In the genomic region with DNA sequence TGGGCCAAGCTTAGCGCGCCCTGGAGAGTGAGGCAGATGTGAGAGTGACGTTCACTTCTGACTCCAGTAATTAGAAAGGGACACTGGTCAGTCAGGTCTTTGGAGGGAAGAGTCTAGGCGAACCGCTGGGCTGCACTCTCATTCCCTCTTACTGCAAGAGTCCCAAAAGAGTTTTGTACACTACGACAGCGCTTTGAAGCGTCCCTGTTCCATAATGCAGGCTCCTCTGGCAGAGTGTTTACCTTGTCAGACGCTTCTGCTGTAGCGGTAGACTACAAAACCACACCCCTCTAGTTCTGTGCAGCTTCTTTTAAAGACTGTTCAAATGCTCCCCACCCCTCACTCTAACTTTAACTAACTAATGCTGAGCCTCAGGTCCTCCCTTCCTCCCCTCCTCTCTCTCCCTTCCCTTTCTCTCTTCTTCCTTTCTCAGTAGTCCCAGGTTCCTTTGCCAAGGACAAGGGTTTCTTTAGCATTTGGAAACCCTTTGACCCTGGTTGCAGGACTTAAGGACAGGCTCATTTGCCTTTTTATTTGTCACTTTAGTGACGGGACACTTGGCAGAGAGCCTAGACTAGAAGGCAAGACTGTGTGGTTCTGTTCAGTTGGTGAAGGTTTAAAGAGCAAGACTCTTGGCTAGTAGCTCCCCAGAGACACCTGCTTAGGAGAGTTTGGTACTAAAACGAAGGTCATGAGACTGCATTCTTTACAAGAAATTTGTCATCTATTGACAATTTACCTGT, we compare ENCODE assay signal across 9 mouse cellular contexts. TPM values are rescaled to one million over a fixed set of nuclear protein-coding genes. Genes with fewer than 3 reads are reported as not detected.
DNase-seq lines count a peak whose midpoint lies in the region; ATAC-seq and TF ChIP-seq lines count a peak whose summit lies in the region.
"Had no signal": no experiment of that assay in that cellular context is flagged by ENCODE, and none has a peak within 500 bp of the region (broad histone marks: within the 10 kb centered on the region; RNA-seq: fewer than 3 reads in every experiment).

No protein-coding gene starts in this region.

- WGBS in forebrain, postnatal 0 days = 3% methylated on average over 12 of the region's 12 CpGs
- 3% methylated on average over 12 of the region's 12 CpGs for WGBS in liver, embryonic 12.5 days (ENCODE audit: insufficient replicate concordance)

- TF ChIP-seq CTCF in gastrocnemius, adult 2 months (IDR thresholded peaks at IDR 0.05) = no peak
- no peak for TF ChIP-seq CTCF in G1E (IDR thresholded peaks at IDR 0.05; ENCODE audit: low read depth, low read length)
- no peak for TF ChIP-seq CTCF in forebrain, postnatal 0 days (IDR thresholded peaks at IDR 0.05; ENCODE audit: low read depth)

- no peaks in the 10 kb centered on the region; the same call in 1 of the 2 replicates for H3K4me1 ChIP-seq in G1E (ENCODE audit: insufficient read depth, low read depth, low read length)
- H3K4me1 ChIP-seq in forebrain, postnatal 0 days (ENCODE audit: insufficient read depth) = peaks cover 9% of the 10 kb centered on the region
- peaks cover 10% of the 10 kb centered on the region; the same call in 1 of the 2 replicates for H3K4me1 ChIP-seq in liver, embryonic 12.5 days

- no peaks in the 10 kb centered on the region for H3K36me3 ChIP-seq in G1E (replicated peaks)
- H3K36me3 ChIP-seq in forebrain, postnatal 0 days (ENCODE audit: insufficient read depth) = no peaks in the 10 kb centered on the region
- H3K36me3 ChIP-seq in liver, embryonic 12.5 days = no peaks in the 10 kb centered on the region

- intact Hi-C loops in gastrocnemius, adult 2 months (cut with DNase I) = no loop called here

- no peaks in the 10 kb centered on the region for H3K9me3 ChIP-seq in G1E (replicated peaks)
- H3K9me3 ChIP-seq in forebrain, postnatal 0 days (ENCODE audit: low read length) = no peaks in the 10 kb centered on the region
- no peaks in the 10 kb centered on the region for H3K9me3 ChIP-seq in liver, embryonic 12.5 days (replicated peaks)

- H3K27me3 ChIP-seq in G1E (ENCODE audit: insufficient read depth, low read length) = peaks cover 5% of the 10 kb centered on the region; the same call in 1 of the 2 replicates
- H3K27me3 ChIP-seq in forebrain, postnatal 0 days (ENCODE audit: insufficient read depth, low read length) = no peaks in the 10 kb centered on the region
- peaks cover 48% of the 10 kb centered on the region for H3K27me3 ChIP-seq in liver, embryonic 12.5 days (replicated peaks)
- H3K27me3 ChIP-seq: CH12.LX had no signal

- DNase-seq in gastrocnemius, adult 2 months = no peak
- DNase-seq in gastrocnemius, postnatal 25 days = no peak
- no peak for DNase-seq in G1E (ENCODE audit: low spot score)
- no peak for DNase-seq in forebrain, postnatal 0 days
- DNase-seq in layer of hippocampus, adult 11-12 months (ENCODE audit: low spot score) = no peak
- DNase-seq in embryo, embryonic 10 days (ENCODE audit: low spot score) = no peak
- DNase-seq in thymus, adult 18-20 months = no peak

- peak overlapping the region; percentile 90 for H3K4me2 ChIP-seq in forebrain, postnatal 0 days (ENCODE audit: low read depth)
- peak overlapping the region; percentile 73 for H3K4me2 ChIP-seq in liver, embryonic 12.5 days

- peak overlapping the region; percentile 66 for H3K9ac ChIP-seq in forebrain, postnatal 0 days
- H3K9ac ChIP-seq in liver, embryonic 12.5 days = no peak overlapping the region

- peak overlapping the region; percentile 71 for H3K4me3 ChIP-seq in gastrocnemius, adult 2 months
- H3K4me3 ChIP-seq in G1E (ENCODE audit: low read depth, low read length) = peak overlapping the region; percentile 20; the same call in 1 of the 2 replicates
- H3K4me3 ChIP-seq in forebrain, postnatal 0 days (ENCODE audit: low read depth, low read length) = peak overlapping the region; percentile 59
- H3K4me3 ChIP-seq in liver, embryonic 12.5 days = peak overlapping the region; percentile 45

- ATAC-seq in G1E (ENCODE audit: extremely low read depth, insufficient number of reproducible peaks, low FRiP score, poor library complexity, severe bottlenecking) = no peak
- peak; percentile 53 for ATAC-seq in forebrain, postnatal 0 days
- ATAC-seq in liver, embryonic 12.5 days = no peak; the same call in 1 of the 2 replicates

- no peak overlapping the region for H3K27ac ChIP-seq in gastrocnemius, adult 2 months
- H3K27ac ChIP-seq in forebrain, postnatal 0 days (ENCODE audit: low read depth, low read length) = 0 out of 2 replicates have a peak overlapping the region, but pooled peaks have one; percentile 51
- H3K27ac ChIP-seq in liver, embryonic 12.5 days = no peak overlapping the region

RNA-seq across cellular contexts. Expression of gene Rorb, which starts 0.6 kb away (rescaled TPM):
- under 1 TPM; 0.08 to 0.22 TPM for total RNA-seq in gastrocnemius, adult 2 months (2021)
- under 1 TPM; 0.15 to 0.46 TPM for total RNA-seq in gastrocnemius, postnatal 25 days (2021)
- 4.5 TPM in 1 of 2 replicates, not detected in the other for total RNA-seq in G1E (2014; fragmentation: Nextera tagmentation)
- total RNA-seq in G1E (2017) = 0.12 and 0.22 TPM in 2 replicates
- not detected in 2 replicates for polyA plus RNA-seq in G1E (2012)
- 17.0 and 20.7 TPM in 2 replicates for total RNA-seq in forebrain, postnatal 0 days (2014; rRNA removed)
- 6.7 and 11.9 TPM in 2 replicates for polyA plus RNA-seq in forebrain, postnatal 0 days (2015; fragmentation: Nextera tagmentation; extraction: Ambion mirVana)
- 0.01 TPM in 2 replicates for polyA plus RNA-seq in liver, embryonic 12.5 days (2016; fragmentation: Nextera tagmentation; extraction: Ambion mirVana)
- total RNA-seq: CH12.LX had no signal

Comparison
In these comparisons a context has a peak if more than half of its experiments do, and no peak if none do; other contexts are left out.
1. H3K4me3 ChIP-seq: peak in every context shown above with its lines; median percentile 71 in gastrocnemius, adult 2 months; 59 in forebrain, postnatal 0 days; 45 in liver, embryonic 12.5 days; 20 in G1E.